Mouse (Mus musculus) midbrain, embryonic 15.5 days (tissue): ENCODE measurements around the gene Per2. TPM values are rescaled to one million over a fixed set of nuclear protein-coding genes. Genes with fewer than 3 reads are reported as not detected.
A peak's percentile ranks its signal among the peaks of the same experiment; 100 is the strongest.

Experiments
- ATAC-seq: fragments of 200-750 bp; cut with Nextera tagmentation; replicated peaks from 2 replicates; pipeline ENCODE4 v1.8.0; 2017; ENCODE audit warnings: moderate TSS enrichment
- H3K27ac ChIP-seq: fragments of 300-500 bp; sonication (generic); 2 replicates; pipeline ENCODE4 v1.5.1; 2015; ENCODE audit warnings: mild to moderate bottlenecking, inconsistent platforms
- H3K27me3 ChIP-seq: fragments of 300-500 bp; sonication (generic); replicated peaks from 2 replicates; pipeline ENCODE4 v1.6.1; 2015; ENCODE audit warnings: inconsistent platforms
- H3K36me3 ChIP-seq: fragments of 300-500 bp; sonication (generic); replicated peaks from 2 replicates; pipeline ENCODE4 v1.6.1; 2015; ENCODE audit warnings: inconsistent platforms
- H3K4me1 ChIP-seq: fragments of 300-500 bp; sonication (generic); 2 replicates; pipeline ENCODE4 v1.6.1; 2015; ENCODE audit warnings: inconsistent platforms
- H3K4me2 ChIP-seq: fragments of 300-500 bp; sonication (generic); 2 replicates; pipeline ENCODE4 v1.6.1; 2015; ENCODE audit warnings: inconsistent platforms, mild to moderate bottlenecking, moderate library complexity
- H3K4me3 ChIP-seq: fragments of 300-500 bp; sonication (generic); 2 replicates; pipeline ENCODE4 v1.5.1; 2015; ENCODE audit warnings: mild to moderate bottlenecking, inconsistent platforms
- H3K9ac ChIP-seq: fragments of 300-500 bp; sonication (generic); 2 replicates; pipeline ENCODE4 v1.6.1; 2015; ENCODE audit warnings: mild to moderate bottlenecking, inconsistent platforms
- H3K9me3 ChIP-seq: fragments of 300-500 bp; sonication (generic); 2 replicates; pipeline ENCODE4 v1.6.1; 2016; ENCODE audit warnings: inconsistent platforms
- WGBS: fragments of 180-500 bp; shearing (Covaris S2); methylation state at CpG from one replicate; pipeline ENCODE4 v1.1.7; 2015; ENCODE audit warnings: mixed read lengths; 5-methylcytosine and 5-hydroxymethylcytosine counted together
- polyA plus RNA-seq: library from polyadenylated mRNA; unstranded; fragments of >200 nt; fragmentation: Nextera tagmentation; extraction: Ambion mirVana; gene quantifications from 2 replicates; pipeline ENCODE4 v1.2.1, GENCODE M21; 2015

Per2 gene
- polyA plus RNA-seq, 1 experiment from 2014 or later = 5.1 TPM

DNA sequence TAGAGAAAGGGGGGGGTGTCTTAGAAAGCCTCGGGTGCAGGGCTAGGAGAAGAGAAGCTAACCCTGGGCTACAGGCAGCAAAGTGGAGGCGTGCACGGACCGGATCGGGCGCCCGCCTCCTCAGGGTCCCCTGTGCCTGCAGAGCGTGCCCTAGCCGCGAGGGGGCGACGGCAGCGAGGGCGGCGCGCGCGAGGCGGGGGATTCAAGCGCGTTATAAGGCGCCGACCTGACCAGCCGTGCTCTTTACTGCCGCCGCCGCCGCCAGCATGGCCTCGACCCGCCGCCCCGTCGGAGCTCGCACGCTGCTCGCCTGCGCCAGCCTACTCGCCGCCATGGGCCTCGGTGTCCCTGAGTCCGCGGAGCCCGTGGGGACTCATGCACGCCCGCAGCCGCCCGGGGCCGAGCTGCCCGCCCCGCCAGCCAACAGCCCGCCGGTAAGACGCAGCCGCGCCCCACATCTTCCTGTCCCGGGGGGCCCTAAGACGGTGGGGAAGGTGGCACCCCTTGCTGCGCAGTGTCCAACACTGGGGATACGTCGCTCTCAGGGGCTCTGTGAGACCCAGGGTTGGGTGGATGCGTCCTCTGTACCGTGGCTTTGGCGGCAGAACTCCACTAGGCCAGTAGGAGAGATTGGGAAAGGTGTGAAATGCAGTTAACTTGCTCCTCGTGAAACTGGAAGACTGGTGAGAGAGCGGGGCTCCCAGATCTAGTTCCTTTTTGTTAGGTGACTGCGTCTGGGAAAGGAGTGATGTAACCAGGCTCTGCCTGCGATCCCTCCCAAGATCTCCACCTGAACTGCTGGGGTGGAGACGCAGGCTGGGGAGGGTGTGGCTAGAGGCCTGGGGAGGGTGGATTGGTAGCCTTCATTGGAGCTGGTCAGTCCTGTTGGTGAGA is 92.7 kb downstream of the Per2 start, which contains the start of gene Erfe:
Gene Erfe (plus strand): TSS at position 216 of the 894 bp plus-strand sequence.
- peak within 1 kb of the TSS; percentile 62 for H3K4me2 ChIP-seq
- peak within 1 kb of the TSS; percentile 24 for H3K9ac ChIP-seq
- H3K27me3 ChIP-seq = peaks cover 18% of the 10 kb centered on the region
- H3K4me1 ChIP-seq = peaks cover 8% of the 10 kb centered on the region
- peak within 1 kb of the TSS; percentile 35 for H3K4me3 ChIP-seq
- ATAC-seq = peak; percentile 51
- H3K36me3 ChIP-seq = no peaks in the 10 kb centered on the region
- no peak within 1 kb of the TSS for H3K27ac ChIP-seq
- H3K9me3 ChIP-seq = no peaks in the 10 kb centered on the region
- 1% methylated on average over 67 of the region's 68 CpGs for WGBS

Other genes starting within 250 kb of the Per2 start
- gene Ube2f, start 209.0 kb downstream of the Per2 start, polyA plus RNA-seq = 58.5 and 60.4 TPM in 2 replicates
- gene Scly, start 161.0 kb downstream of the Per2 start, polyA plus RNA-seq = 12.6 and 12.7 TPM in 2 replicates
- 0.08 and 0.13 TPM in 2 replicates for gene Espnl, start 137.2 kb downstream of the Per2 start, polyA plus RNA-seq
- 0.09 and 0.10 TPM in 2 replicates for gene Klhl30, start 108.3 kb downstream of the Per2 start, polyA plus RNA-seq
- gene Erfe, start 92.9 kb downstream of the Per2 start, polyA plus RNA-seq = 0.27 and 0.56 TPM in 2 replicates
- 150 and 152 TPM in 2 replicates for gene Ilkap, start 60.5 kb downstream of the Per2 start, polyA plus RNA-seq
- 192 and 212 TPM in 2 replicates for gene Hes6, start 45.3 kb downstream of the Per2 start, polyA plus RNA-seq
- 11.4 and 12.1 TPM in 2 replicates for gene Traf3ip1, start 35.3 kb upstream of the Per2 start, polyA plus RNA-seq
- gene Asb1, start 81.2 kb upstream of the Per2 start, polyA plus RNA-seq = 11.8 and 12.5 TPM in 2 replicates